Mouse (Mus musculus): Measurements from ENCODE around the gene Rin3.

- no peak for TF ChIP-seq EP300 (IDR thresholded peaks at IDR 0.05; ENCODE audit: low read depth)
- TF ChIP-seq CTCF (IDR thresholded peaks at IDR 0.05; ENCODE audit: low read depth) = no peak
These were observed 140.8 kb downstream of the Rin3 start for GRCm38 (mm10) chr12:102423625-102424024.
